Mouse (Mus musculus): ENCODE results near the gene Tmem191c. TPM values are rescaled to one million over a fixed set of nuclear protein-coding genes. Genes with fewer than 3 reads are reported as not detected.
"Not testable (repeated sequence)": the region's sequence is repeated elsewhere in the genome, so short reads cannot be mapped to it uniquely, and the experiment has no call there.

Gene Tmem191c
- polyA plus RNA-seq (2015; fragmentation: Nextera tagmentation; extraction: Ambion mirVana): 77.9 and 94.8 TPM in 2 replicates

GRCm38 (mm10) chr16:17275721-17276120 is at the start of gene Tmem191c:
TSS of gene Tmem191c (plus strand) at chr16:17276077.
- Histone ChIP-seq H3K9me3 (replicated peaks; ENCODE audit: control insufficient read depth, low read length, poor library complexity, severe bottlenecking) (peaks cover 3% of the 10 kb centered on the region; the same call in 1 of the 2 replicates), H3K4me2 (ENCODE audit: low read length) (peak within 1 kb of the TSS; percentile 77), H3K4me1 (ENCODE audit: control insufficient read depth, insufficient read depth, low read length) (peaks cover 15% of the 10 kb centered on the region), H3K27ac (ENCODE audit: low read length) (peak within 1 kb of the TSS; percentile 85), H3K27me3 (ENCODE audit: control insufficient read depth, insufficient read depth, low read depth, low read length) (peaks cover 8% of the 10 kb centered on the region; the same call in 1 of the 2 replicates), H3K36me3 (ENCODE audit: control insufficient read depth, insufficient read depth, low read length) (0 out of 2 replicates have a peak, but pooled peaks cover 7% of the 10 kb centered on the region), H3K9ac (ENCODE audit: low read depth, low read length) (peak within 1 kb of the TSS; percentile 76), H3K4me3 (ENCODE audit: low read depth, low read length) (peak within 1 kb of the TSS; percentile 58)
- 63% methylated on average over 7 of the region's 7 CpGs for WGBS
- 0 out of 2 replicates have a peak, but pooled peaks have one; percentile 0 for ATAC-seq

GRCm38 (mm10) chr16:17226496-17226895 is 49.4 kb upstream of the Tmem191c start:
- no peaks in the 10 kb centered on the region for H3K4me1 ChIP-seq (ENCODE audit: control insufficient read depth, insufficient read depth, low read length)
- no peak overlapping the region for H3K27ac ChIP-seq (ENCODE audit: low read length)
- no peak overlapping the region for H3K4me2 ChIP-seq (ENCODE audit: low read length)
- no peaks in the 10 kb centered on the region for H3K36me3 ChIP-seq (ENCODE audit: control insufficient read depth, insufficient read depth, low read length)
- no peak for ATAC-seq
- H3K9me3 ChIP-seq (replicated peaks; ENCODE audit: control insufficient read depth, low read length, poor library complexity, severe bottlenecking): no peaks in the 10 kb centered on the region
- no peak overlapping the region for H3K4me3 ChIP-seq (ENCODE audit: low read depth, low read length)
- no peaks in the 10 kb centered on the region; the same call in 1 of the 2 replicates for H3K27me3 ChIP-seq (ENCODE audit: control insufficient read depth, insufficient read depth, low read depth, low read length)
- no peak overlapping the region for H3K9ac ChIP-seq (ENCODE audit: low read depth, low read length)

GRCm38 (mm10) chr16:17231523-17231922 is 44.4 kb upstream of the Tmem191c start:
- H3K27me3 ChIP-seq (ENCODE audit: control insufficient read depth, insufficient read depth, low read depth, low read length); H3K9me3 ChIP-seq (replicated peaks; ENCODE audit: control insufficient read depth, low read length, poor library complexity, severe bottlenecking); H3K27ac ChIP-seq (ENCODE audit: low read length); H3K36me3 ChIP-seq (ENCODE audit: control insufficient read depth, insufficient read depth, low read length); ATAC-seq; H3K9ac ChIP-seq (ENCODE audit: low read depth, low read length); H3K4me3 ChIP-seq (ENCODE audit: low read depth, low read length); H3K4me2 ChIP-seq (ENCODE audit: low read length): not testable (repeated sequence)
- 98% methylated on average over 2 of the region's 2 CpGs for WGBS
- H3K4me1 ChIP-seq (ENCODE audit: control insufficient read depth, insufficient read depth, low read length): peaks cover 22% of the 10 kb centered on the region

GRCm38 (mm10) chr16:17232794-17233701 is 42.8 kb upstream of the Tmem191c start, which contains the start of gene Hic2:
TSS of gene Hic2 (plus strand) at chr16:17233572.
- peak; percentile 96 for ATAC-seq
- Histone ChIP-seq H3K9me3 (replicated peaks; ENCODE audit: control insufficient read depth, low read length, poor library complexity, severe bottlenecking) (no peaks in the 10 kb centered on the region), H3K4me3 (ENCODE audit: low read depth, low read length) (peak within 1 kb of the TSS; percentile 93), H3K4me1 (ENCODE audit: control insufficient read depth, insufficient read depth, low read length) (peaks cover 32% of the 10 kb centered on the region), H3K27ac (ENCODE audit: low read length) (peak within 1 kb of the TSS; percentile 92), H3K9ac (ENCODE audit: low read depth, low read length) (peak within 1 kb of the TSS; percentile 95), H3K4me2 (ENCODE audit: low read length) (peak within 1 kb of the TSS; percentile 88), H3K36me3 (ENCODE audit: control insufficient read depth, insufficient read depth, low read length) (no peaks in the 10 kb centered on the region), H3K27me3 (ENCODE audit: control insufficient read depth, insufficient read depth, low read depth, low read length) (no peaks in the 10 kb centered on the region; the same call in 1 of the 2 replicates)
- WGBS: under 1% methylated on average over 58 of the region's 59 CpGs

GRCm38 (mm10) chr16:17233702-17234498 is 42.0 kb upstream of the Tmem191c start:
- H3K9me3 ChIP-seq (replicated peaks; ENCODE audit: control insufficient read depth, low read length, poor library complexity, severe bottlenecking): no peaks in the 10 kb centered on the region
- H3K9ac ChIP-seq (ENCODE audit: low read depth, low read length): peak overlapping the region; percentile 95
- ATAC-seq: peak; percentile 81
- peaks cover 40% of the 10 kb centered on the region for H3K4me1 ChIP-seq (ENCODE audit: control insufficient read depth, insufficient read depth, low read length)
- peak overlapping the region; percentile 93 for H3K4me3 ChIP-seq (ENCODE audit: low read depth, low read length)
- under 1% methylated on average over 58 of the region's 62 CpGs for WGBS
- H3K4me2 ChIP-seq (ENCODE audit: low read length): peak overlapping the region; percentile 88
- no peaks in the 10 kb centered on the region; the same call in 1 of the 2 replicates for H3K27me3 ChIP-seq (ENCODE audit: control insufficient read depth, insufficient read depth, low read depth, low read length)
- no peaks in the 10 kb centered on the region for H3K36me3 ChIP-seq (ENCODE audit: control insufficient read depth, insufficient read depth, low read length)
- peak overlapping the region; percentile 92 for H3K27ac ChIP-seq (ENCODE audit: low read length)

- 3% methylated on average over 12 of the region's 12 CpGs for WGBS
Observed at GRCm38 (mm10) chr16:17234499-17234895, 41.4 kb upstream of the Tmem191c start.

GRCm38 (mm10) chr16:17234916-17235665 is 40.8 kb upstream of the Tmem191c start:
- H3K36me3 ChIP-seq (ENCODE audit: control insufficient read depth, insufficient read depth, low read length): no peaks in the 10 kb centered on the region
- no peak overlapping the region; the same call in 1 of the 2 replicates for H3K27ac ChIP-seq (ENCODE audit: low read length)
- 50% methylated on average over 9 of the region's 9 CpGs for WGBS
- H3K4me2 ChIP-seq (ENCODE audit: low read length): peak overlapping the region; percentile 88
- H3K4me1 ChIP-seq (ENCODE audit: control insufficient read depth, insufficient read depth, low read length): peaks cover 46% of the 10 kb centered on the region
- no peaks in the 10 kb centered on the region for H3K9me3 ChIP-seq (replicated peaks; ENCODE audit: control insufficient read depth, low read length, poor library complexity, severe bottlenecking)
- peak overlapping the region; percentile 93 for H3K4me3 ChIP-seq (ENCODE audit: low read depth, low read length)
- peak overlapping the region; percentile 95 for H3K9ac ChIP-seq (ENCODE audit: low read depth, low read length)
- no peaks in the 10 kb centered on the region for H3K27me3 ChIP-seq (ENCODE audit: control insufficient read depth, insufficient read depth, low read depth, low read length)
- ATAC-seq: no peak

More at GRCm38 (mm10) chr16:17234499-17234895, 41.4 kb upstream of the Tmem191c start:
- H3K27ac ChIP-seq (ENCODE audit: low read length): peak overlapping the region; percentile 92
- peak overlapping the region; percentile 93 for H3K4me3 ChIP-seq (ENCODE audit: low read depth, low read length)
- H3K9ac ChIP-seq (ENCODE audit: low read depth, low read length): peak overlapping the region; percentile 95
- H3K4me2 ChIP-seq (ENCODE audit: low read length): peak overlapping the region; percentile 88
- H3K36me3 ChIP-seq (ENCODE audit: control insufficient read depth, insufficient read depth, low read length): no peaks in the 10 kb centered on the region
- no peaks in the 10 kb centered on the region for H3K9me3 ChIP-seq (replicated peaks; ENCODE audit: control insufficient read depth, low read length, poor library complexity, severe bottlenecking)
- peaks cover 41% of the 10 kb centered on the region for H3K4me1 ChIP-seq (ENCODE audit: control insufficient read depth, insufficient read depth, low read length)
- H3K27me3 ChIP-seq (ENCODE audit: control insufficient read depth, insufficient read depth, low read depth, low read length): no peaks in the 10 kb centered on the region
- no peak for ATAC-seq

GRCm38 (mm10) chr16:17237634-17238033 is 38.2 kb upstream of the Tmem191c start:
- H3K36me3 ChIP-seq (ENCODE audit: control insufficient read depth, insufficient read depth, low read length): no peaks in the 10 kb centered on the region
- no peaks in the 10 kb centered on the region for H3K27me3 ChIP-seq (ENCODE audit: control insufficient read depth, insufficient read depth, low read depth, low read length)
- H3K9me3 ChIP-seq (replicated peaks; ENCODE audit: control insufficient read depth, low read length, poor library complexity, severe bottlenecking): no peaks in the 10 kb centered on the region
- H3K4me1 ChIP-seq (ENCODE audit: control insufficient read depth, insufficient read depth, low read length): peaks cover 46% of the 10 kb centered on the region
- no peak overlapping the region for H3K9ac ChIP-seq (ENCODE audit: low read depth, low read length)
- no peak overlapping the region for H3K27ac ChIP-seq (ENCODE audit: low read length)
- no peak overlapping the region for H3K4me2 ChIP-seq (ENCODE audit: low read length)
- ATAC-seq: no peak
- H3K4me3 ChIP-seq (ENCODE audit: low read depth, low read length): no peak overlapping the region
- 86% methylated on average over 3 of the region's 3 CpGs for WGBS
